Mouse (Mus musculus): Measurements from ENCODE around the gene Rela.

DNA sequence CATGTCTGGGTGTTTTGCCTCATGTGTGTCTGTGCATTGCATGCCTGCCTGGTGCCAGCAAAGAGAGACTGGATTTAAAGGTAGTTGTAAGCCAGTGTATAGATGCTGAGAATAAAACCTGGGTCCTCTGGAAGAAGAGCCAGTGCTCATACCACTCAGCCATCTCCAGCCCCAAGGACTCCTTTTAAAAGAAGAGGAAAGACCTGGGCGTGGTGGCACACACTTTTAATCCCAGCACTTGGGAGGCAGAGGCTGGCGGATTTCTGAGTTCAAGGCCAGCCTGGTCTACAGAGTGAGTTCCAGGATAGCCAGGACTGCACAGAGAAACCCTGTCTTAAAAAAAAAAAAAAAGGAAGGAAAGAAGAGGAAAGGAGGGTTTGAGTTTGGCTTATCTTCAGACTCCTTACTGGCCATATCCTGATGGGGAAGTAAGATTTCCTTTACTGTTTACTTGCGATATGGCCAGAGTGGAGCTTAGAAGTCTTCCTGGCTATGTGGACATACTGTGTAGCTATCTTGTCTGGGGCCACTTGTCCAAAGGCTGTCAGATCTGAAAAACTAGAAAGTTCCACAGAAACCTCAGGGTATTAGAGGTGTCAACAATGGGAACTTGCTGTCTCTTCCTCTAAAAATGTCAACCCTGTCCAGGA, 24.4 kb upstream of the Rela start:
- TF ChIP-seq CTCF (IDR thresholded peaks at IDR 0.05; ENCODE audit: insufficient read depth, low read depth, low read length) = no peak
- no peak for TF ChIP-seq POLR2A (IDR thresholded peaks at IDR 0.05; ENCODE audit: insufficient read depth, low read depth, low read length)
